Mouse (Mus musculus) E14TG2a.4 (cell line): Measurements from ENCODE around the gene Creb3l2.

Experiments used
- CTCF ChIP-seq: conservative IDR thresholded peaks from 2 replicates; pipeline ENCODE4 v1.5.1; 2014; ENCODE audit warnings: low read length
- POU5F1 ChIP-seq: IDR thresholded peaks from 2 replicates; pipeline ENCODE4 v1.6.1; 2014; ENCODE audit warnings: low read length, borderline replicate concordance

DNA sequence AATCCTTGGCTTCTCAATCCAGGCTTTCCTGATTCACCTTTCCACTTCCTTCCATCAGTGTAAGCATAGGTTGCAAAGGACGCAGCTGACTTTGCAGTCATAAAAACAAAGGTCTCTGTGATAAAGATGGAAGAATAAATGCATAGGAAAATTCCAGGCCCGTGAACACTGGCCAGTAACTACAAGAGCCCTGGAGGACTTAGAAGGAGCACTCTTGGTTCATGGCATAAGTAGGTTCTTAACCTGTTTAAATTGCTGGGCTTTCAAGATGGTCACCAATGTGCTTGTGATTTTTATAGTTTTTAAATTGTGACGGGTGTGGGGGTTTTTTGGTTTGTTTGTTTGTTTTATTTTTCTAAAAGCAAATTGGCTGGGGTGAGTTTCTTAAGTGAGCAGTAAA, 16.9 kb downstream of the Creb3l2 start:
- no peak for TF ChIP-seq CTCF
- TF ChIP-seq POU5F1 = no peak
